Mouse (Mus musculus) gastrocnemius, adult 18-20 months (tissue): ENCODE data around the gene Msi2. TPM values are rescaled to one million over a fixed set of nuclear protein-coding genes. Genes with fewer than 3 reads are reported as not detected.

ENCODE experiments used
- DNase-seq: peaks from one replicate; pipeline ENCODE4 v3.0.0; 2021; ENCODE audit warnings: low spot score
- total RNA-seq, 2 experiments: library from RNA; stranded (reverse); gene quantifications; 2 replicates each; pipeline ENCODE4 v1.2.3; 2021

The Msi2 gene
- total RNA-seq, 2 experiments from 2014 or later, result 179 to 180 TPM

- no peak for DNase-seq
These were observed 126.2 kb downstream of the Msi2 start for GRCm38 (mm10) chr11:88592099-88592498.

- DNase-seq, result no peak
These were observed 127.7 kb downstream of the Msi2 start for GRCm38 (mm10) chr11:88590647-88591046.

- no peak for DNase-seq
These were observed 128.7 kb downstream of the Msi2 start for GRCm38 (mm10) chr11:88589641-88590040.

- DNase-seq, result no peak
These were observed 129.6 kb downstream of the Msi2 start for GRCm38 (mm10) chr11:88588688-88589210.

- DNase-seq, result no peak
These were observed 130.6 kb downstream of the Msi2 start for GRCm38 (mm10) chr11:88587710-88588109.

GRCm38 (mm10) chr11:88585880-88586279 is 132.4 kb downstream of the Msi2 start:
- DNase-seq, result no peak

- peak; percentile 54 for DNase-seq
These were observed 133.1 kb downstream of the Msi2 start for GRCm38 (mm10) chr11:88585171-88585632.

- DNase-seq, result no peak
These were observed 134.4 kb downstream of the Msi2 start for GRCm38 (mm10) chr11:88583866-88584265.

- DNase-seq, result no peak
These were observed 135.0 kb downstream of the Msi2 start for GRCm38 (mm10) chr11:88583259-88583833.

GRCm38 (mm10) chr11:88582781-88583180 is 135.5 kb downstream of the Msi2 start:
- peak; percentile 44 for DNase-seq

GRCm38 (mm10) chr11:88582021-88582707 is 136.1 kb downstream of the Msi2 start:
- no peak for DNase-seq

GRCm38 (mm10) chr11:88581375-88581774 is 136.9 kb downstream of the Msi2 start:
- DNase-seq, result no peak

- DNase-seq, result no peak
These were observed 139.6 kb downstream of the Msi2 start for GRCm38 (mm10) chr11:88578700-88579099.

- DNase-seq, result no peak
These were observed 141.2 kb downstream of the Msi2 start for GRCm38 (mm10) chr11:88577076-88577475.

- no peak for DNase-seq
These were observed 141.9 kb downstream of the Msi2 start for GRCm38 (mm10) chr11:88576233-88576998.

- DNase-seq, result peak; percentile 58
These were observed 143.5 kb downstream of the Msi2 start for GRCm38 (mm10) chr11:88574575-88575360.

- DNase-seq, result no peak
These were observed 145.3 kb downstream of the Msi2 start for GRCm38 (mm10) chr11:88573013-88573412.

GRCm38 (mm10) chr11:88572461-88572860 is 145.9 kb downstream of the Msi2 start:
- no peak for DNase-seq

- no peak for DNase-seq
These were observed 147.6 kb downstream of the Msi2 start for GRCm38 (mm10) chr11:88570715-88571202.

GRCm38 (mm10) chr11:88566613-88567606 is 151.4 kb downstream of the Msi2 start:
- no peak for DNase-seq
